Mouse (Mus musculus): ENCODE results near the gene Gm8094.
"Not testable (repeated sequence)": the region's sequence is repeated elsewhere in the genome, so short reads cannot be mapped to it uniquely, and the experiment has no call there.

Gm8094 gene

DNA sequence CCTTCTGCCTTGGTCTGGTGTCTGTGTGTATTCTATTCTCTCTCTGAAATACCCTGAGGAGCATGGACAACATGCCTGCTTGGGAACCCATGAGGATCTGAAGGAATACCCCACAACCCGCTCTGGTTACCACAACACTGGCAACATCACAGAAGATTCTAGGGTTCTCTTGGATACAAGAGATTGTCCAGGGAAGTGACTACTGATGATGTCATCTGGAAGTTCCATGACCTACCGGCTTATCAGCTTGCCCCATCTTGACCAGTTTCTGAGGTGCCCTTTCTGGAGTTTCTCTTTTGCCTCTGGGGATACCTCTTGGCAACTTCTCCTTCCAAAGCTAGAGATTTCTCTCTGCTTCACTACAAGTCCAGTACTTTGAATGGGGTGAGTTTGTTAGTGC lies at the start of gene Gm8094:
Gene Gm8094, minus strand, starts transcription at position 101 of the 400 bp plus-strand sequence.
- DNase-seq (ENCODE audit: low spot score in 2 of 2): not testable (repeated sequence)

DNA sequence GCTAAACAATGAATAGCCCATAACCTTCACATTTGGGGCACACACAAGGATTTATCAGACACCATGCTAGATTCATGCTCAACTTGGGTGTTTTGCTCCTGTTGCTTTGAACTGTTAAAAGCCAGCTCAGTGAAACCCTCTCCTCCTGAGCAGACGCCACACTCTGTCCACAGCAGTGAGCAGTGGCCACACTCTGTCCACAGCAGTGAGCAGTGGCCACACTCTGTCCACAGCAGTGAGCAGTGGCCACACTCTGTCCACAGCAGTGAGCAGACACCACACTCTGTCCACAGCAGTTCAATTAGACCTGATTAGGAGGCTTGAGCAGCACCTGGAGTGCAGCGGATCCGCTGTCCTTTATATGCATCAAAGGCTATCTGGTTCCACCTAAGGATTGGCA lies 43.2 kb upstream of the Gm8094 start:
- DNase-seq (ENCODE audit: low spot score in 2 of 2): not testable (repeated sequence)

DNA sequence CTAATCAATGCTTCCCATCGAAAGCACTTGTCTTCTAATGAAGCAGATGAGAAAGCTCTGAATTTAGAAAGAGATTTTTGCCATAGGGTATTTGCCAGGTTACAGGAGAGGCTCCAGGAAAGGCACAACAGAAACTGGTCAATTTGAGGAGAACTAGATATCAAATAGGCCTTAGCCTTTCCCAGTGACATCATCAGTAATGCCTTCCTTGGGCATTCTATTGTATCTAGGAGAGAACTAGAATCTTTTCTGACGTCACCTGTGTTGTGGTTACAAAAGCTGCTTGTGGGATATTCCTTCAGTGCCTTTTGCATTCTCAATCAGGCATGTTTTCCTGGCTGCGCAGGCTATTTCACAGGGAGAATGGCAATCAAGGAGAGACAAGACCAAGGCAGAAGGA lies 23.9 kb upstream of the Gm8094 start, which contains the start of gene Gm8104:
Gene Gm8104, plus strand, starts transcription at position 301 of the 400 bp plus-strand sequence.
- not testable (repeated sequence) for DNase-seq (ENCODE audit: low spot score in 2 of 2)

DNA sequence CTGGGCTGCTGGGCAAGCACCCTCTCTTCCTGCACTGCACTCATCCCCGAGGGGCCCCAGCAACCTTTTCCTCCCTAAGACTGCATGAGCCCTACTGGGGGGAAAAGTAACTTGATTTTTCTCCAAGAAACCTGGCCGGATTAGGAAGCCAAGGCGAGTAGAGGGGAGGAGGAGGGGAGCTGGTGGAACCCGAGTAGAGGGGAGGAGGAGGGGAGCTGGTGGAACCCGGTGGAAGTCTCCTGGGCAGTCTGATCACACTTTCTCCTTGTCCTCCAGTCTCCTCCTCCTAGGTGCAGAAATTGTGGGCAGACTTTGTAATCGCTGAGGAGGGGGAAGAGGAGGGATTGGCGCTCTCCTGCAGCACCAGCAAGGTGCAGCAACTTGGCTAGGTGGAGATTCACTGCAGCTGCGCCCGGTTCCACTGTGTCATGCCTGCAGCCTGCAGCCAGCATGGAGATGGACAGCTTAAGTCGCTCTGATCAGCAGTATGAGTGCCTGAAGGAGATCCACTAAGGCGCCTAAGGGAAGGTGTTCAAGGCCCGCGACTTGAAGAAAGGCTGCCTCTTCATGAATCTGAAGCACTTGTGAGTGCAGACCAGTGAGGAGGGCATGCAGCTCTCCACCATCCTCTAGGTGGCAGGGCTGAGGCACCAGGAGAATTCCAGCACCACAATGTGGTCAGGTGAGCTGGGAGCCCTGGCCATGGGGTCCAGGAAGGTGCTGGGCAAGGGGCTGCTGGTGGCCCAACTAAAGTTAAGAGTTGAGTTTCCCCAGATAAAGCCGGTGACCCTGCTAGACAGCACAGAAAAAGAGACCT lies 12.9 kb upstream of the Gm8094 start:
- DNase-seq (ENCODE audit: low spot score in 2 of 2): not testable (repeated sequence)

DNA sequence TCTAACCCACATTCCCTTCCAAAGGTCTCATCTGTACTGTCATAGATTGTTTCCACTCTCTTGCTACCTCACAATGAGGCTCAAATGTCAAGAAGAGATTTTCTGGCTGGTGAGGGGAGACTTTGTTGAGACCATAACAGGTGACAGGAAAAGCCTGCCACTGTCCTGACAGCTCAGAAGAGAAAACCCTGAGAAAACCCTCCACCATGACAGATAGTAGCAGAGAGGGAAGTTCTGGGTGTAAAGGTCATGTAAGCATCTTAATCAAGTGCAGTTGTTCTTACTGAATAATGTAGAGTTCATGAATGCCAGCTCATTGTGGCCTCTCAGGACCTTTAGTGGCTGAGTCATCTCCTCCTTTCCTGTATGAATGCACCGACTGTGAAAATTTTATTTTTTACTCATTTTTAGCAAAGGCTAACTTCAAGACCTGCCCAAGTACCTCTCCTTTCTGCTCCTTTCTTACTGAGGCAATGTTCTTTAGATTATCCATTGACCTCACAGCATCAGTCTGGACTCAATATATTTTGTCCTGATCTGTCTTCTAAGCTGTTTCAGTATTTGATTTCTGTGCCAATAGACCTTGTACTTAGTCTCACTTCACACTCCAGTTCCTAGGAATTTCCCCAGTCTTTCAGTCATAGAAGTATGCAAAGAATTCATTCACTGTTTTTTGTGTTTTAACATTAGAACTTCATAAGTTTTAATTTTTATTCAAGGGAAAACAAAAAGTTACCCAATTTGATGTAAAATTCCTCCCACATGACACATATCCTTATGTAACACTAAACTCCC lies 8.7 kb upstream of the Gm8094 start:
- DNase-seq (ENCODE audit: low spot score in 2 of 2): peak in 1 of 2 experiments; percentile 5

DNA sequence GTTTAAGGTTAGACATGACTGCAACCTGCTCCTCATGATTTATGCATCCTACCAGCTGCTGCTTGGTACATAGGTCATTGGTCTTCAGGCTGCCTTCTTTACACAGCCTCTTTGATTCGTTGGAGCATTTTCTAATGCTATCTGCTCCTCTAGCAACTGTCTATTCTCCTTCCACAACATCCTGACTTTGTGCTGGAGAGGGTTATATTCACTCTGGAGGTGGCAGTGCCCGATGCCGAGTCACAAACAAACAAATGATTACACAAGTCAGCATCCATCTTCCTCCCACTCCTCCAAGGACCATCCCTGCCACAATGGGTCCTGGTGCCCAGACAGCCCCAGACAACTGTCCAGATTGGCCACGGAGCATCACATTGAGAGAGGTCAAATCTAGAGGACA lies 16.3 kb downstream of the Gm8094 start:
- DNase-seq (ENCODE audit: low spot score in 2 of 2): not testable (repeated sequence)

DNA sequence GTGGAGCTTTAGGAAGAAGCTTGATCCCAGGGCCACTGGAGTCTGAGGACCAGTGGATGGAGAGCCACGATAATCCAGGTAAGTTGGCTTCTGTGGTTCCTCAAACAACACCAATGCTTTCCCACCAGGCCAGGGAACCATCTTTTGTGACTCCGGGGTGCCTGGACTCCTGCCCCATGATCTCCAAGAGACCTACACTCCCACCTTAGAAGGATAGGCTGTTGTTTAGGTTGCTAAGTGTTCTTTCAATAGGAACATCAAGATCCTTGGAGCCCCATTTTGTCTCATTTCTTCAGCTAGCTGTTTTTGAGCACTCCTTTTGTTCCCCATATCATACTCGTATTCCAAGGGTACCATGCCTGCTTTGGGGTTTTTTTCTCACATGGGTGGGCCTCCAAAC lies 18.4 kb downstream of the Gm8094 start:
- DNase-seq (ENCODE audit: low spot score in 2 of 2): not testable (repeated sequence)

Data from frontal cortex, postnatal 10 days (tissue).